Mouse (Mus musculus) heart, adult 11 months (tissue): Measurements from ENCODE around the gene Kptn.

Experiments
- DNase-seq: peaks from one replicate; pipeline ENCODE4 v3.0.0; 2022

The Kptn gene

GRCm38 (mm10) chr7:16172141-16172581, 52.5 kb downstream of the Kptn start:
- DNase-seq: no peak

GRCm38 (mm10) chr7:16172586-16173140, 53.0 kb downstream of the Kptn start:
- DNase-seq: peak; percentile 80

DNA sequence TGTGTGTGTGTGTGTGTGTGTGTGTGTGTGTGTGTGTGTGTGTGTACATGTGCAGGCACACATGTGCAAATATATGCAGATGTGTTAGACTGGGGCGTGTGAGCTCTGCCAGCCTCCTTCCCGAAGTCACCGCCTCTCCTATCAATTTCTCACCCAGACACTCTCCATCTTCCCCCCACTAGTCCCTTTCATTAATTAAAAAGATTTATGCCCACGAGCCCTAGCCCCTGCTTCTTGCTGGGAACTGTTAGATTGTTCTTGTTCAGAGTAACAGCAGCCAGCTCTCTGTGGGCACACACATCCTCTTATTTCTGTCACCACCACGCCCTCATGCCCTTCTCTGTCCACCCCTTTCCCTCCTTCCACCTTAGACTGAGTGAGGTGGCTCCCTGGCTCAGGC, 53.5 kb downstream of the Kptn start:
- DNase-seq: no peak

- DNase-seq: peak; percentile 96
Observed at GRCm38 (mm10) chr7:16174597-16175541, 55.2 kb downstream of the Kptn start, which contains the start of gene Meis3. TSS of gene Meis3 (plus strand) at chr7:16175090.

- no peak for DNase-seq
Observed at GRCm38 (mm10) chr7:16175542-16175931, 55.8 kb downstream of the Kptn start.
